Mouse (Mus musculus): ENCODE data around the gene Actn1. TPM values are rescaled to one million over a fixed set of nuclear protein-coding genes. Genes with fewer than 3 reads are reported as not detected.

The Actn1 gene
- total RNA-seq, 2 experiments from 2014 or later, result 69.2 to 77.9 TPM

DNA sequence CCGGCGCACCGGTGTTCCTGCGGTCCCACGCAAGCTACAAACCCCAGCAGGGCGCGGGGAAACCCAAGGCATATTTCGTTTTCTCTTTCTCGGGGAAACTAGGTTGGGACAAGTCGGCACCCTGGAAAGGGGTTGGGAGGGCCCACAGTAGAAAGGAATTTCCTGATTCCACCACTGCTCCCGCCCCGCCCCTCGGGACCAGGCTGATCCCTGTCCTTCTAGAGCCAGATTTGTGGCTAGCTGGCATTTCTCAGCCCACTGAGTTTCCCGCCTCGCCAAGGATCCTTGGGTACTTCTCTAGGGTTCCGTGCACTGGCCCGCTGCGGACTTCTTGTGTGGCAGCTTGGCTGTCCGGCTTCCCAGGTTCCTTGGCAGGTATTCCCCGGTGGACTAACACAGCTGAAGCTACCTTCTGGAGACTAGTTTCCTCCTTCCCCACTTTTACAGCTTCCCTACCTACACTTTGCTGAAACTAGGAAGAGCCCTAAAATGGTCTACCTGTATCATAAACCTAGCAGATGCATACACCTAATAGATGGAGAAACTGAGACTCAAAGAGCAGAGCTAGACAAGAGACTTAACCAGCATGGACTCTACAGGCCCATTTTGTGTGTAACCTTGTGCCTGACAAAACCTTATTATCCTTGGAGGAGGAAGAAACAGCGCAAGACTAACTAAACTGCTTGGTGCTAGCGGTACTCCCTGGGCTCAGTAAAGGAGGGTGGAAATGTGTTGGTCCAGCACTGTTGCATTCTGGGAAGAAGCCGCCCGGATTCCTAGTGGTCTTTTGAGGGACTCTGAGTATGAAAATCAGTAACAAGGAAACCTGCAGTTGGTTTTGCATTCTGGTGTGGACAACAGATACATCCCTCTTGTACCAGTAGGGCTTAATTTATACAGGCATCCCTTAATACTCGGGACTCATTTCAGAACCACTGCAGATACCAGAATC lies 849 bp upstream of the Actn1 start:
- DNase-seq (ENCODE audit: low spot score in 2 of 2), result no peak

DNA sequence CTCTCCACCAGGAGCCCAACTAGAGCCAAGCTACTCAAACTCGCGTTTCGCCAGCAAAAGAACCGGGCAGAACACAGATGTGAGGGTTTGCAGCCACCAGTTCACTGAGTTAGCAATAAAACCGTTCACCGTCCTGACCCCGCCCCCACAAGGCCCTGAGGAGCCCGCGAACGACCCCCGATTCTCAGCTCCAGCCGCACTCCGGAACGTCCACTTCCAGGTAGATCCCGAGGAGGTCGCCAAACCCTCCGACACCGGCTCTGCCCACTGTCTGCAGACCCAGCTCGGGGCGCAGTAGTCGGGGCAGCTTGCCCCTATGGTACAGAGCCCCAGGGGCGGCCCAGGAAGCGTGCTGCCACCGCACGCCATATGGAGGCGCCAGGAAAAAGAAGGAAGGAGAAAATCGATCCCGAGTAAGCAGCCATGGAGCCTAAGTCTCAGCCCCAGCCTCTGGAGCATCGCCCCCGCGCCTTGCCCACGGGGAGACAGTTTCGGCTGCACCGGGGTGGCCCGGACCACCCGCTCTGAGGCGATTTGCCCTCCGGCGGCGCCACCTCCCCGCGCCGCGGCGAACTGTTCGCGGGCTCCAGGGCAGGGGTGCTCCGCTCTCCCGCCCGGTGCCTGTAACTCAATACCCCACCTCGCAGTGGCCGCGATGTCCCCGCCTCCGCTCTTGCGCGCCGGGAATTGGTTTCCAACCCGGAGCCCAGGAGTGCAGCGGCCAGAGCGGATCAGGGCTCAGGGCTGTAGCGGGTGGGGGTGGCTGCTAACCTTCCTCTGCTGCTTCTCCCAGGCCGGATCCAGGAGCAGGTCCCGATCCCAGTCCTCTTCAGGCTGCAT lies 735 bp downstream of the Actn1 start:
- DNase-seq (ENCODE audit: low spot score in 2 of 2), result peak; percentile 65 to 73

- no peak for DNase-seq (ENCODE audit: low spot score in 2 of 2)
Measured at GRCm38 (mm10) chr12:80258520-80259215, 1.5 kb downstream of the Actn1 start.

GRCm38 (mm10) chr12:80251978-80252377 lies 8.2 kb downstream of the Actn1 start:
- no peak for DNase-seq (ENCODE audit: low spot score in 2 of 2)

DNA sequence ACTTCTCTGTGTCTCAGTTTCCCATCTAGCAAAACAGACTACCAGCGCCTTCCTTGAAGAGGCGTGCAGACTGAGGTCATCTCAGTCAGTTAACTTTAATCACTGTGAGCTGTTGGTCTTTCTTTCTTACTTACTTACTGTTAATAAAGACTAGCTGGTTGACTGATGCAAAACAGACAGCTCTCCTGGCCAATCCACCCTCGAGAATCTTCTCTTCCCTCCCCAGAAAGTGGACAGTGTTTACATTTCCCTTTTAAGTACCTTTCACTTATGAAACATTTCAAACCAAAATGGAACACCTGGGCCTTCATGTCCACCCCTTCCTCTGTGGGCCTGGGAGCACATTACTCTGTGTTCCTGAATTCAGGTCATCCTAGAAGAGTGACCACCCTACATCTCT lies 8.6 kb downstream of the Actn1 start:
- no peak for DNase-seq (ENCODE audit: low spot score in 2 of 2)

DNA sequence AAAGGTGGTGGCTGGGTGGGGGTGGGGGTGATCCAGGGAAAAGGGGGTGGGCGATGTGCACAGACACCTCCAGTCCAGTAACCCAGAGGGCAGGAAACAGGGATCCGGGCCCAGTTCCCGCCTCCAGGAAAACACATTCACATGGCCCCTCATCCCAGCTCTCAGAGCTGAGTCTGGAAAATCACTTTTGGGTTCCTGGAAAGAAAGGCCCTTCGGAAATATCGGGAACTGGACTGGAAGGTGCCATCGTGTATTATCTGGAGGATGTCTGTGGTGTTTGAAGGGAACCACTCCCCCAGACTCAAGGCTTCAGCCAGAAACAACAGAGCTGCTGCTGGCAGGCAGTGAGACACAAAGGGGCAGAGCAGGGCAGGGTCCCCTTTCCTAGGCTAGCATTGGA lies 10.6 kb downstream of the Actn1 start:
- no peak for DNase-seq (ENCODE audit: low spot score in 2 of 2)

DNA sequence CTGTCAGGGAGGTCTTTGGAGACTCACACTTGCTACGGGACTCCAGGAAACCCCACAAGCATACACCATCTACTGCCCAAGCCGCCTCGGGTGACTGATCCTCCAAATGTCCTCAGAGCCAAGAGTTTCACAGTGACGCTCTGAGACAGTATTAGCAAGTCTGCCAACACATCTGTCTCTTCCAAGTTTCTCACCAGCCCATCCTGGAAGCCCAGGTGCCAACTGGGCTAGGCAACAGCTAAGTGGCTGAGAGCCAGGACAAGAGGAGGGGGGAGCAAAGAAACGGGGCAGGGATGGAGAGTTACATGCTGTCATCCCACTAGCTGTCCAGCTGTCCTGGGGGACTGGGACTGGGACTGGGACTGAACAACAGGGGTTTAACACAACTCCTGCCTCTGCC lies 13.1 kb downstream of the Actn1 start:
- no peak for DNase-seq (ENCODE audit: low spot score in 2 of 2)

- no peak for DNase-seq (ENCODE audit: low spot score in 2 of 2)
Measured at GRCm38 (mm10) chr12:80246505-80246904, 13.7 kb downstream of the Actn1 start.

DNA sequence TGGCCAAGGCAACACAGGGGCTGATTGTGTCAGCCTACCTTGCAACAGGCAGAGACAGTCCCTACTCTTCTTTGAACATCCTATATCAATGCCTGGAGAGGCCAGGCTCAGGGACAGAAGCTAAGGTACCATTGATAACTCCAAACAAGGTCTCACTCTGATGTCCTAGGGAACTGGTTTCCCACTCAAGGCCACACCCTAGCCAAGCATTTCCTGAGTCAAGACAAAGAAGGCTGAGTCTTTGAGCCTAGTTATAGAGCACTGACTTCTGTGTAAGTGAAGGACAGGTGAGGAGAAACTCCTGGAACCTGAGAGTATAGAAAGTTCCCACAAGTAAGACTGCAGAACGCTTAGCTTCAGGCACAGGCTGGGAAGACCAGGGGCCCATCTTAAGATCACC lies 15.4 kb downstream of the Actn1 start:
- DNase-seq (ENCODE audit: low spot score in 2 of 2), result no peak

- DNase-seq (ENCODE audit: low spot score in 2 of 2), result no peak
Measured at GRCm38 (mm10) chr12:80244127-80244526, 16.0 kb downstream of the Actn1 start.

- DNase-seq (ENCODE audit: low spot score in 2 of 2), result no peak
Measured at GRCm38 (mm10) chr12:80243335-80243734, 16.8 kb downstream of the Actn1 start.

DNA sequence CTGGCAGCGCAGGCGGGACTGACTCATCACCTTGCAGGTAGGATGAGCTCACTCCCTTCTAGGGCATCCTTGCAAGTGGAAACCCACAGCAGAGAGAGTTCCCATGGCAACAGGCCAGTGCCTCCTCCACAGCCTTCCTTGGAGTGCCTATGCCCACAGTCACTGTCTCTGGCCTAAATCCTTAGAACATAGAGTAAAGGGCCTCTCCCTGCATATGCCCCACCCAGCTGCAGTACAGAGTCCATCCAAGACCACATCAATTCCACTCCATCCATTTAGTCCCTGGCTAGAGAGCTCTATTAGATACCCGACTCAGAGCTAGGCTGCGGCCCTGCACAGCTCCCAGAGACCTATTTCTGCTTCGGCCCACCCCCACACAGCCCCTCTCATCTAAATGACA lies 20.7 kb downstream of the Actn1 start:
- DNase-seq (ENCODE audit: low spot score in 2 of 2), result peak in 1 of 2 experiments; percentile 30

GRCm38 (mm10) chr12:80238523-80238922 lies 21.6 kb downstream of the Actn1 start:
- no peak for DNase-seq (ENCODE audit: low spot score in 2 of 2)

DNA sequence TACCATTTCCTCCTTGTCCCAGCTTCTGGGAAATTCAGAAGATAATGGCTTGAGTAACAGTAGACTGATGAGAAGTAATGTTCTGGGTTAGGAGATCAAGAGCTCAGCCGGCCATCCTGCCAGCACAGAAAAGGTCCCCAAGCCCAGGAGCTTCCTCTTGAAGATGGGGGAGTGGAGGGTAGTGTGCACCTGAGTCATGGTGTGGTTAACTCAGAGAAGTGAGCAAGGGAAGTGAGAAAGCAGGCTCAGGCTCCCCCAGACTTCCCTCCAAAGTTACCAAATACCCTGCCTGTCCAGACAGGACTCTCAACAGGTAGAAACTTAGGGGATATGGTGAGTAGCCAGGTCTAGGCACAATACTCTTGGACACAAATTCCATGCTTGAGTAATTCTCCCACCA lies 24.9 kb downstream of the Actn1 start:
- DNase-seq (ENCODE audit: low spot score in 2 of 2), result no peak

DNA sequence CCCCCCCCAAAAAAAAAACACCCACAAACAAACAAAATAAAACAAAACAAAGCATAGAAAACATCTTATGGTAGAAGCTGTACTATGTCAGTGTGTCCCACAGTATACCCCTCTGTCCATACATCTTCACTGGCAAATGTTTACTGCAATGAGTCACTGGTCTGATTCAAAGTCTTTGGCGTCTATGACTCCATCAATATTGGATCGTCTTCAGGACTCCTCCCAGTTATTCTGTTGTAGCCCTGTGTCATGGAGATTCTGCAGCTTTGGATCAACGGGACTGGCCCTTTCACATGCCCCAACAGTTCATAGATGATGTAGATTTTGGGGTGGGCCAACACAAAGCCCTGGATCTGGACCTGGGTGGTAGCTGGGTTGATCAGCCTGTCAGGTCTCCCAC lies 25.9 kb downstream of the Actn1 start:
- DNase-seq (ENCODE audit: low spot score in 2 of 2), result no peak

DNA sequence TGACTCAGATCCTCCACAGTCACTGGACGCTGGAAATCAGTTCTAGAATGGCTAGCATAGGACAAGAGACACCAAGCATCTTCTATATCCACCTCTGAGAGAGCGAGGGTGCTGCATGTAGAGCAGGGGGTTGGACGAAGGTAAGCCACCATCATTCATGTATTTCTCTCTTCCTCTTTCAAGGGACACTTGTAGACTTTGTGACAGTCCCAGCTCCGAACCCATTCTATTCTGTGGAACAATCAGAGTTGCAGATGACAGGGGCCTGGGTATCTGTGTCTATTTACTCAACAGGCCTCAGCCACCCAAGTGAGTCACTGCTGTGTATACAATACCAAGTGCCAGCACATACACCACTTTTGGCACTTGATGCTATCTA lies 27.3 kb downstream of the Actn1 start:
- no peak for DNase-seq (ENCODE audit: low spot score in 2 of 2)

DNA sequence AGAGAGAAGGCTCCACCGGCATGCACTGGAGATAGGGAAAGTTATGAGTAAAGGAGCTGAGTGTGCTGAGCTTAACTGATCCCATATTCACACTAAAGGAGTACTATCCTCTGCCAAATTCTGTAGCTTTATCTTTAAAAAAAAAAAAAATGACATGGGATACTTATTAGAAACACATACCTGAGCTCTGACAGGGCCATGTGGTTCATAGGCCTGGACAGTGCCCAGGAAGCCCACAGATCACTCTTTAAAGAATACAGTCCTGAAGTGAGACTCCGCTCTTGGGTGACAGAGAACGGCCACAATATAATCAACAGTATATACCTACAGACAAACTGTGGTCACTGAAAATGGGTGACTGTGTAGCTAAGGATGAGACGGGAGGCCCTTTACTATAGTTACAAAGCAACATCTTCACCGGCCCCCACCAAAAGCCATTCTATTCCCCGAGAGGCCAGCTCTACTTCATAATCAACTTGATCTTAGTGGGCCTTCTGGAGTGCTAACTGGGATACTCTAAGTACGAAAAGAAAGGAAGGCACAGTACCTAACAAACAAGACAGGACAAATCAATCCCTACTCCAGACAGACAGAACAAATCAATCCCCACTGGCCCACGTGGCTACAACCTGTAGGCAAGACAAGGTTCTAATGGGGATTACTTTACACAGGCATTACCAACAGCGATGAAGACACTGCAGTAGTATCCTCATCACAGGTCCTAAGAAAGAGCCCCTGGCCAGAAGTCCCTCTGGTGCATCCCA lies 27.9 kb downstream of the Actn1 start:
- no peak for DNase-seq (ENCODE audit: low spot score in 2 of 2)

GRCm38 (mm10) chr12:80231317-80231716 lies 28.9 kb downstream of the Actn1 start:
- DNase-seq (ENCODE audit: low spot score in 2 of 2), result no peak

- no peak for DNase-seq (ENCODE audit: low spot score in 2 of 2)
Measured at GRCm38 (mm10) chr12:80230854-80231253, 29.3 kb downstream of the Actn1 start.

DNA sequence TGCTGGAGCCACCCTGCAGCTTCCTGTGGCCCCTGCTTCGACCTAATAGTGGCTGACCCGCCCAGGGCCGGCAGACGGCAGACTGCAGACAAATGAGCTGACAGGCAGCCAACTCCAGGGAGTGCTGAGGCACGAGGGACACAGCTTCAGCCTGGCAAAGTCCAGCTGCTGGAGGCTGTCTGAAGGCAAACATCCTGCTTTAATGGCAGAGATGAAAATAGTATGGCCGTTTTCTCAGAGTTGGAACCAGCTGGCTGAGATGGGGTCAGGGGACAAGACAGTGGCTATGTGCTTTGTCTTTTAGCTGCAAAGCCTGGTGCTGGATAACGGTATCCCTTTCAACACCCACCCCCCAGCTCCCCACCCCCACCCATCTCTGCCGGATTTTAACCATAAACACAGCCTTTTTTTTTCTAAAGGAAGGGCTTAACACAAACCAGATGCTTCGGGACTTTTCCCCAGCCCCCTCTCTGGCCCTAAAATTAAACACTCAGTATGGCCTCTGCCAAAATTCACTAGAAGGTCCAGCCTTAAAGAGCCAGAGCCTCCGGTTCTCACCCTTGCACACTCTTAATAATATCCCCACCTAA lies 30.0 kb downstream of the Actn1 start:
- peak; percentile 58 to 68 for DNase-seq (ENCODE audit: low spot score in 2 of 2)
